Mouse (Mus musculus) brain, embryonic 14.5 days (tissue): ENCODE results near the gene Zswim8. TPM values are rescaled to one million over a fixed set of nuclear protein-coding genes. Genes with fewer than 3 reads are reported as not detected.

ENCODE experiments used
- DNase-seq: peaks from one replicate; pipeline ENCODE4 v3.0.0-alpha.2; 2011; ENCODE audit warnings: low read depth
- CTCF ChIP-seq: fragments of 200-500 bp; IDR thresholded peaks from 2 replicates; pipeline ENCODE4 v1.5.1; 2012; ENCODE audit warnings: inconsistent platforms, mild to moderate bottlenecking, moderate library complexity, borderline replicate concordance; ENCODE audit not compliant: insufficient read depth, insufficient read length; ENCODE audit errors: extremely low read depth
- POLR2A ChIP-seq: fragments of 200-500 bp; IDR thresholded peaks from 2 replicates; pipeline ENCODE4 v1.6.1; 2012; ENCODE audit warnings: mild to moderate bottlenecking, inconsistent platforms, borderline replicate concordance; ENCODE audit not compliant: poor library complexity, insufficient read depth, insufficient read length, severe bottlenecking; ENCODE audit errors: extremely low read depth
- polyA plus RNA-seq: library from polyadenylated mRNA; depleted of rRNA; stranded (reverse); fragments of >200 nt; gene quantifications from 2 replicates; pipeline ENCODE4 v1.2.3, GENCODE M21; 2012

Gene Zswim8
- polyA plus RNA-seq, 1 experiment: 245 TPM

DNA sequence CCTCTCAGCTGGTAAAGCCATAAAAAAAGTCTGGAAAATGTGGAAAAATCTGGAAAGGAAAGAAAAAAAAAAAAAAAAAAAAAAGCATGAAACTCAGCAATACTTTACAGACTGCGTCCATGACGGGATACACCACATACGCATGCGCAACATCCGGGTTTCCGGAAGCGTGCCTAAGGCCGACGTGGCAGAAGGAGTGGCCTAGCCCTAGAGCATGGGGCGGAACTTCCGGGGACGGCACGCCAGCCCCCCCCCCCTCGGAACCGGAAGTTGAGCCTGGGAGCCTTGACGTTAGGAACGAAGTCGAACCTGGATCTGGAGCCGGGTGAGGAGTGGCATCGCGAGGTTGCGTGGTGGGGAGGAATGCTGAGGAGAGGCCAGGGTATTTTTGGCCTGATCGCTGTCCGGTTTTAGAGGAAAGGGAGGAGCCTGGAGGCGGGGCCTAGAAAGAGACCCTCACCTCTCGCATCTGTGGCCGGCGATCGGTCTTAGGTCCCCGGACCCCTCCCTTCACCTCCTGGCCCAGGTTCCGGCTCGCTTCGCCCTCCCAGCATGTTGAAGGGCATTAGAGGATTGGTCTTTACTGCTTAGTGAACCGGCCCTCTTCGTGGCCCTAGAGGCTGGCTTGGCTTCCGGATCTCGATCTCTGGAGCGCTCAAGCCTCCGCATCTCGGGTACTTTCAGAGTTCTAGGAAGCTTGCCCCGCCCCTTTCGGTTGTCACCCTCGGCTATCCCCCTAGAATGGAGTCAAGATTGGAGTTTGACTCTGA is 33.1 kb upstream of the Zswim8 start, which contains the start of gene Sec24c:
Sec24c (plus strand) TSS at position 245 of the 770 bp plus-strand sequence.
- peak; percentile 99 for DNase-seq
- TF ChIP-seq POLR2A (peak; percentile 23; the same call in 1 of the 2 replicates), CTCF (no peak)

DNA sequence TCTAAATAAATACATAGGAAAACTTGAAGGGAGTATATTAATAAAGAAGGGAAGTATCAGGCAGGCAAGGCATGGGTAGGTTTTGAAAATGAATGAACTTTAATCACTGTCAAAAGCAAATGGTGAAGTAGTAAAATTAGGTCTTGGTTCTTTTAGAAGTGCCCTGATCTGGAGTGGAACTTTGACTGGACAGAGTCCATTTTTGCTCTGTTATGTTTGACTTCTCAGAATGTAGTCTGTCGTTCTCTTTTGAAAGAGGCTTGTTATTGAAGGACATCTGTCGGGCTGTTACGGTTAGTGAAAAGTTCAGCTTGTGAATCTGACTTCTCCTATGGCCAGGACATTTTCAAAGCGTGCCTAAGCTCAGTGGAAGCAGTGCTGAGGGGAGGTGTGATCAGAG is 29.4 kb upstream of the Zswim8 start:
- no peak for DNase-seq
- TF ChIP-seq CTCF: no peak

DNA sequence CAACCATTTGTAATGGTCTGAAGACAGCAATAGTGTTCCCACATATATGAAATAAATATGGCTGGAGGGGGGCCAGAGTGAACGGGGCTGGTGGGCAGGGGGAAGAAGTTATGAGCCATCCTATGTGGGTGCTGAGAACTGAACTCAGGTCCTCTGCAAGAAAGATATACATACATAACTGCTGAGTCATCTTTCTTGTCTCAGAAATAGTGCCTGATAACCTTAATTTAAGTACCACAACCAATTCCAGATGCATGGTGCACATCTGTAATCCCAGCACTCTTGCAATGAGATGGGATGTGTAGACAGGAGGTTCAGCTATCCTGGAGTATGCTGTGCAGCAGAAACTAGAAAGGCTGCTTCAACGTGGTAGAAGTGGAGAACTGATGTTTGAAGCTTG is 25.6 kb upstream of the Zswim8 start:
- TF ChIP-seq CTCF (no peak), POLR2A (no peak)
- DNase-seq: no peak

DNA sequence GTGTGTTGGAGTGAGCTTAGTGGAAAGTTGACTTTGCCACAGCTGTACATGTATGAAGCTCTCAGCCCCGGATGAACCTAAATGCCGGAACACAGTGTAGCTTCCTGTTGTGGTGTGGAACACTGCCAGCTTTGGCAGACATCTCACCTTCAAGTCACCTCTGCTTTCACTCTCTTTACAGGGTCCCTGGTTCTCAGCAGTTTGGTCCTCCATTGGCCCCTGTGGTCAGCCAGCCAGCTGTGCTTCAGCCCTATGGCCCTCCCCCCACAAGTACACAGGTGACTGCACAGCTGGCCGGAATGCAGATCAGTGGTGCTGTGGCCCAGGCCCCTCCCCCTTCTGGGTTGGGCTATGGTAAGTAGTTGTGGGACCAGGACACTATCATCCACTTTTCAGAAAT is 24.9 kb upstream of the Zswim8 start:
- DNase-seq: no peak
- TF ChIP-seq CTCF: no peak

DNA sequence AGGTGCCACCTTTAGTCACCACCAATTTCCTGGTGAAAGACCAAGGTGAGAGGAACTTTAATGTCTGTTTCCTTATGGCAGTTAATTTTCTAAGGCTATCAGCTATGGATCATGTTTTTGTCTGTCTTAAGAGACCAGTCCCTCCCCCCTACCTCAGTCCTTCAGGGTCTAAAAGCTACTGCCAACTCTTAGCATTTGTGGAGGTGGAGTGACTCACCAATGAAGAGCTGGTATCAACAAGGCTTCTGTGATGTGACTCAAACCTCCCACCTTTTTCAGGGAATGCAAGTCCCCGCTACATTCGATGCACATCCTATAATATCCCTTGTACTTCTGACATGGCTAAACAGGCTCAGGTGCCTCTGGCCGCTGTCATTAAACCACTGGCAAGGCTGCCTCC is 20.8 kb upstream of the Zswim8 start:
- TF ChIP-seq CTCF: no peak
- no peak for TF ChIP-seq POLR2A
- DNase-seq: no peak

DNA sequence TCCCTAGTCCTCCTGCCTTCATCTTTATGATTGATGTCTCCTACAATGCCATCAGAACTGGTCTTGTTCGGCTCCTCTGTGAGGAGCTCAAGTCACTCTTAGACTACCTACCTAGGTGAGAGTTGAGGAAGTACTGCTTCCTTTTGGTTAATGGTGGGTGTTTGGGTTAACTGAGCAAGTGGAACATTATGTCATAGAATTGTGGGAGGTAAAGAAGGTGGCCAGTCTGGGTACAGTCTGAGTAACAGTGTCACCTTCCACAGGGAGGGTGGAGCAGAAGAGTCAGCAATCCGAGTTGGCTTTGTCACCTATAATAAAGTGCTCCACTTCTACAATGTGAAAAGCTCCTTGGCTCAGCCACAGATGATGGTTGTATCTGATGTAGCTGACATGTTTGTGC is 18.3 kb upstream of the Zswim8 start:
- DNase-seq: no peak
- TF ChIP-seq CTCF (no peak), POLR2A (no peak)

DNA sequence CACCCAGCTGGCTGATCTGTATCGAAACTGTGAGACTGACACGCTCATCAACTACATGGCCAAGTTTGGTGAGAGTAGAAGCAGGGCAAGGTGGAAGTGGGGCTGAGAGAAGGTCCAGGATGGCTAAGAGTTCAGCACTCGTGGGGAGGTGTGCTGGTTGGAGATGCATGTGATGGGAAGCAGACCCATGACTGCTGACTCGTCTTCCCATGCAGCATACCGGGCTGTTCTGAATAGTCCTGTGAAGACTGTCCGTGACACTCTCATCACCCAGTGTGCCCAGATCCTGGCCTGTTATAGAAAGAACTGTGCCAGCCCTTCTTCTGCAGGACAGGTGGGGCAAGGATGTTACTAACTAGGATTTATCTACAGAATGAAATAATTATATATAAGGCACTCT is 15.6 kb upstream of the Zswim8 start:
- TF ChIP-seq CTCF (no peak), POLR2A (no peak)
- DNase-seq: no peak

DNA sequence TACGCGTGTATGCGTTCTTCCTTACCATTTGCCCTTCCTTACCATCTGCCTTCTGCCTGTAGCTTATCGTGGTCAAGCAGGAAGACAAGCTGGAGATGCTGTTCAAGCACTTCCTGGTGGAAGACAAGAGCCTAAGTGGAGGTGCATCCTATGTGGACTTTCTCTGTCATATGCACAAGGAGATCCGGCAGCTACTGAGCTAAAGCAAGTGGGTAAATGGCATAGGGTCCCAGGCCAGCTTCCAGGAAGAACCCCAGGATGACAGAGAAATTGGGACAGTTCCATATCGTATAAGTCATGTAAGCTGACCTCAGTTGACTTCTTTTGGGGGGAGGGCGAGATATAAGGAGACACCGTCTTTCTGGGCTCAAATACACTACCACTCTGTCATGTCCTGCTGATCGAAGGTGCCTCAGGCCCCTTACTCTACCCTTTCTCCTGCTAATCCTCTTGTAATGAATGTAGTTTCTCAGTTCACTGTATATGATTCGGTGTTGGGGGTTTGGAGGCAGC is 13.7 kb upstream of the Zswim8 start:
- DNase-seq: no peak
- TF ChIP-seq CTCF (no peak), POLR2A (no peak)

DNA sequence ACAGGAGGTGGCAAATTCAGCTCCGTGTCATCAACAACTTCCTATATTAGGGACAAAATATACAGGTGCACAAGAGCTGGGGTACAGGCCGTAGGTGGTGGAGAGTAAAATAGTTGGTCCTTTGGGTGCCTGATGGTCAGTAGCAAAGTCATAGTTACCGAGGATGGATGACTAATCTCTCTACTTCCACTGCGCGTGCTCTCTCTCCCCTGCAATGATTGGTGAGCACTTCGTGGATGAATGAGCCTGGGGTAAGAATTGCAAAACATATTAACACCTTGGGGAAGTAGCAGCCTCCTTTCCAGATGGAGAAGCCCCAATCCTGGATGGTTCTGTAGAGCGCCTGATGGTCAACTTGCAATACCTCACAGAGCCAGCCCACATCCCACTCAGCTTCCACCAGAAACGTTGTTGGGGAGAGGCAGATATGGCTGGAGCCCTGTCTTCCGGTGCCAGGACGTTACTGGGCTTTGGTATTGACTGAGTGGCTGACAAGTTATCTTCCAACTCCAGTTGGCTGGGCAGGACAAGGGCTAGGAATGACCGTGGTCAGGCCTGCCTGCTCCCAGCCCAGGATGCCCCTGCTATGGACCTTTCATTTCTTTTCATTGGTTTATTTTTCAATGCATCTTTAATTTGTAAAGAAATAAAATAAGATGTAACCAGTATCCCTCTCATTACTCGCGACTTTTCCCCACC is 13.0 kb upstream of the Zswim8 start:
- TF ChIP-seq POLR2A: no peak
- TF ChIP-seq CTCF: no peak
- DNase-seq: peak; percentile 2

DNA sequence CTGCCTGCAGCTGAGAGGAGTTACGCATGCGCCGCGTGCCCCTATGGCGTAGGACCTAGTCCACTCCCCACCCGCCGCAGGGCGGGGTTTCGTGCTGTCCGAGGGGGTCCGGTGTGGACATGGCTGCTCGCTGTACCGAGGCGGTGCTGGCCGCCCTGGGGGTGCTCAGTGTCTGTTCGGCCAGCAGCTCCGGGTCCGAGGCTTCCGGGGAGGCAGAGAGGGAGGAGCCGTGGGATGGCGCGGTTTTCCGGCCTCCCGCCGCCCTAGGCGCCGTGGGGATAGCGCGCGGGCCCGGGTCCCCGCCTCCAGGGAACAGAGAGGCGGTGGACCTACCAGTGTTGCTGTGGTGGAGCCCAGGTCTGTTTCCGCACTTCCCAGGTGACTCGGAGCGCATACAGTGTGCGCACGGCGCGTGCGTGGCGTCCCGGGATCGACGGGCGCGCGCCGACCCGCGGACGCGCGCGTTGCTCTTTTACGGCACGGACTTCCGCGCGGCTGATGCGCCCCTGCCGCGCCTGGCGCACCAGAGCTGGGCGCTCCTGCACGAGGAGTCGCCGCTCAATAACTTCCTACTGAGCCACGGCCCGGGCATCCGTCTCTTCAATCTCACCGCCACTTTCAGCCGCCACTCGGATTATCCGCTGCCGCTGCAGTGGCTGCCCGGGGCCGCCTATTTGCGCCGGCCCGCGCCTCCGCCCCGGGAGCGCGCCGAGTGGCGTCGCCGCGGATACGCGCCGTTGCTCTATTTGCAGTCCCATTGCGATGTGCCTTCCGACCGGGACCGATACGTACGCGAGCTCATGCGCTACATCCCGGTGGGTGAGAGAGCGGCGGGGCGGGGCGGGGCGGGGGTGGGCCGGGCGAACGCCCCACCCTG is 12.2 kb upstream of the Zswim8 start, which contains the start of gene Fut11:
Fut11 (plus strand) TSS at position 85 of the 877 bp plus-strand sequence.
- peak; percentile 93 for DNase-seq
- peak; percentile 60 for TF ChIP-seq POLR2A
- no peak for TF ChIP-seq CTCF

DNA sequence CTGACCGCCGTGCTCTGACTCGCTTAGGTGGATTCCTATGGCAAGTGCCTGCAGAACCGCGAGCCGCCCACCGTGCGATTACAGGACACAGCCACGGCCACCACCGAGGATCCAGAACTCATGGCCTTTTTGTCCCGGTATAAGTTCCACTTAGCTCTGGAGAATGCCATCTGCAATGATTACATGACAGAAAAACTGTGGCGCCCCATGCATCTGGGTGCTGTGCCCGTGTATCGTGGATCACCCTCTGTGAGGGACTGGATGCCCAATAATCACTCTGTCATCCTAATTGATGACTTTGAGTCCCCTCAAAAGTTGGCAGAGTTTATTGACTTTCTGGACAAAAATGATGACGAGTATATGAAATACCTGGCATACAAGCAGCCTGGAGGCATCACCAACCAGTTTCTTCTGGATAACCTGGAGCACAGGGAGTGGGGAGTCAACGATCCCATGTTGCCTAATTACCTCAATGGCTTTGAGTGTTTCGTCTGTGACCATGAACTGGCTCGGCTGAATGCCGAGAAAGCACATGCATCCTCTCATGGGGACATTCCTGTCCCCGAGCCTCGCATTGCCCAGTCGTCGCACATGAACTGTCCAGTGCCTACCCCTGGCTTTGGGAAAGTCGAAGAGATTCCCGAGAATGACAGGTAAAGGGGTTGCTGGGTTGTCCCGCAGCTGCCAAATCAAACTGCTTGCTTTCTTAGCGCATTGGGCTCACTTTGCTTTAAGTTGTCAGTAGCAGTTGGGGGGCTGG is 11.4 kb upstream of the Zswim8 start:
- DNase-seq: peak; percentile 19
- TF ChIP-seq CTCF (no peak), POLR2A (no peak)

DNA sequence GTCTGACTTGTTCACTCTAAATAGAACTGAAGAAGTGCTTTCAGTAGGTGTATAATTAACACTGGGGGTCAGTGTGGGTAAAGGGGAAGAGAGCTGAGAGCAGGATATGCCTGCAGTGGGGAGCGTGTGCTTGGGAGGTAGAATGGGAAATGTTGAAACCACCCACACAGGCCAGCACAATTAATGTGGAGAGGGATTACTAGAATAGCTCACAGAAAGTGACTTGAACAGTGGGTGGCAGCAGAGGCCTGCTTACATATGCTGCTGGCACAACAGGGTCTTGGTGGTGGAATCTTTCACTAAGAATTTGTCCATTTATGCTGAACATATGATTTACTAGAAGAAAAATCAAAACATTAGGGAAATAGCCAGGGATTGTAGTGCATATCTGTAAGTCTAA is 10.4 kb upstream of the Zswim8 start:
- no peak for TF ChIP-seq POLR2A
- peak; percentile 58; the same call in 1 of the 2 replicates for TF ChIP-seq CTCF
- peak; percentile 82 for DNase-seq
